Mouse (Mus musculus) liver (tissue): ENCODE measurements around the gene Lin52.
A peak's percentile ranks its signal among the peaks of the same experiment; 100 is the strongest.

Source experiments
- DNase-seq: peaks from one replicate; pipeline ENCODE4 v3.0.0-alpha.2; 2020; ENCODE audit warnings: mixed read lengths

The Lin52 gene

GRCm38 (mm10) chr12:84450718-84451646, at the start of gene Lin52, which contains the start of gene Aldh6a1:
TSS of gene Lin52 (plus strand) at chr12:84451422.
TSS of gene Aldh6a1 (minus strand) at chr12:84451004.
- DNase-seq, result peak; percentile 98

GRCm38 (mm10) chr12:84402923-84403322, 48.3 kb upstream of the Lin52 start:
- DNase-seq, result no peak

GRCm38 (mm10) chr12:84404541-84404940, 46.7 kb upstream of the Lin52 start:
- DNase-seq, result no peak

- DNase-seq, result no peak
Measured at GRCm38 (mm10) chr12:84407259-84407658, 44.0 kb upstream of the Lin52 start.

GRCm38 (mm10) chr12:84407874-84408818, 43.1 kb upstream of the Lin52 start:
- DNase-seq, result peak; percentile 45

GRCm38 (mm10) chr12:84408819-84409507, 42.3 kb upstream of the Lin52 start, which contains the start of the genes Entpd5 and Bbof1:
TSS of gene Entpd5 (minus strand) at chr12:84409029.
TSS of gene Bbof1 (plus strand) at chr12:84409071.
- peak; percentile 88 for DNase-seq

- peak; percentile 92 for DNase-seq
Measured at GRCm38 (mm10) chr12:84416834-84417604, 34.2 kb upstream of the Lin52 start, which contains the start of gene Rnf113a2. TSS of gene Rnf113a2 (plus strand) at chr12:84417196.

- no peak for DNase-seq
Measured at GRCm38 (mm10) chr12:84417605-84417922, 33.7 kb upstream of the Lin52 start.

GRCm38 (mm10) chr12:84423990-84424389, 27.2 kb upstream of the Lin52 start:
- no peak for DNase-seq

- DNase-seq, result no peak
Measured at GRCm38 (mm10) chr12:84429825-84430224, 21.4 kb upstream of the Lin52 start.

GRCm38 (mm10) chr12:84438697-84439096, 12.5 kb upstream of the Lin52 start:
- no peak for DNase-seq

GRCm38 (mm10) chr12:84442526-84442925, 8.7 kb upstream of the Lin52 start:
- DNase-seq, result no peak

GRCm38 (mm10) chr12:84447386-84447785, 3.8 kb upstream of the Lin52 start:
- DNase-seq, result no peak

GRCm38 (mm10) chr12:84448181-84448580, 3.0 kb upstream of the Lin52 start:
- no peak for DNase-seq

- DNase-seq, result no peak
Measured at GRCm38 (mm10) chr12:84449887-84450286, 1.3 kb upstream of the Lin52 start.

GRCm38 (mm10) chr12:84450351-84450717, 888 bp upstream of the Lin52 start:
- no peak for DNase-seq

- peak; percentile 23 for DNase-seq
Measured at GRCm38 (mm10) chr12:84451801-84452200, 579 bp downstream of the Lin52 start.

- no peak for DNase-seq
Measured at GRCm38 (mm10) chr12:84456911-84457310, 5.7 kb downstream of the Lin52 start.

- no peak for DNase-seq
Measured at GRCm38 (mm10) chr12:84459845-84460244, 8.6 kb downstream of the Lin52 start.

- DNase-seq, result no peak
Measured at GRCm38 (mm10) chr12:84461416-84461815, 10.2 kb downstream of the Lin52 start.

- DNase-seq, result no peak
Measured at GRCm38 (mm10) chr12:84462856-84463255, 11.6 kb downstream of the Lin52 start.

GRCm38 (mm10) chr12:84468701-84469100, 17.5 kb downstream of the Lin52 start:
- no peak for DNase-seq
